Mouse (Mus musculus) lung, postnatal 0 days (tissue): ENCODE measurements around the gene 1700069L16Rik. TPM values are rescaled to one million over a fixed set of nuclear protein-coding genes. Genes with fewer than 3 reads are reported as not detected.

Source experiments
- ATAC-seq: fragments of 200-750 bp; cut with Nextera tagmentation; 2 replicates; pipeline ENCODE4 v1.8.0; 2017; ENCODE audit warnings: moderate library complexity
- DNase-seq: peaks from one replicate; pipeline ENCODE4 v3.0.0-alpha.2; 2016; ENCODE audit warnings: low spot score
- H3K27ac ChIP-seq: fragments of 300-500 bp; sonication (generic); 2 replicates; pipeline ENCODE4 v1.5.1; 2014; ENCODE audit warnings: antibody characterized with exemption, mild to moderate bottlenecking, low read length, mixed read lengths
- H3K27me3 ChIP-seq: fragments of 300-500 bp; sonication (generic); replicated peaks from 2 replicates; pipeline ENCODE4 v1.6.1; 2014; ENCODE audit warnings: low read length, mixed read lengths; ENCODE audit not compliant: insufficient read depth
- H3K36me3 ChIP-seq: fragments of 300-500 bp; sonication (generic); 2 replicates; pipeline ENCODE4 v1.6.1; 2014; ENCODE audit warnings: low read length, mixed read lengths; ENCODE audit not compliant: insufficient read depth
- H3K4me1 ChIP-seq: fragments of 300-500 bp; sonication (generic); 2 replicates; pipeline ENCODE4 v1.6.1; 2014; ENCODE audit warnings: antibody characterized with exemption, low read depth, low read length, mixed read lengths; ENCODE audit not compliant: insufficient read depth
- H3K4me2 ChIP-seq: fragments of 300-500 bp; sonication (generic); replicated peaks from 2 replicates; pipeline ENCODE4 v1.6.1; 2014; ENCODE audit warnings: low read depth, mild to moderate bottlenecking, low read length, moderate library complexity, mixed read lengths
- H3K4me3 ChIP-seq: fragments of 300-500 bp; sonication (generic); 2 replicates; pipeline ENCODE4 v1.5.1; 2014; ENCODE audit warnings: low read depth, low read length
- H3K9ac ChIP-seq: fragments of 300-500 bp; sonication (generic); replicated peaks from 2 replicates; pipeline ENCODE4 v1.6.1; 2014; ENCODE audit warnings: low read depth, mild to moderate bottlenecking
- H3K9me3 ChIP-seq: fragments of 300-500 bp; sonication (generic); 2 replicates; pipeline ENCODE4 v1.6.1; 2016; ENCODE audit warnings: low read length, mixed read lengths
- CTCF ChIP-seq: IDR thresholded peaks from 2 replicates; pipeline ENCODE4 v1.5.1; 2016; ENCODE audit warnings: antibody characterized with exemption, mild to moderate bottlenecking
- EP300 ChIP-seq: IDR thresholded peaks from 2 replicates; pipeline ENCODE4 v1.6.1; 2016; ENCODE audit warnings: antibody characterized with exemption, mild to moderate bottlenecking, control low read depth
- WGBS: fragments of 180-500 bp; shearing (Covaris S2); extraction: QIAGEN DNeasy Blood & Tissue Kit; methylation state at CpG from one replicate; pipeline ENCODE4 v1.1.7; 2014; 5-methylcytosine and 5-hydroxymethylcytosine counted together
- polyA plus RNA-seq: library from polyadenylated mRNA; unstranded; fragments of >200 nt; fragmentation: Nextera tagmentation; extraction: Ambion mirVana; gene quantifications from 2 replicates; pipeline ENCODE4 v1.2.1, GENCODE M21; 2015

Gene 1700069L16Rik
- polyA plus RNA-seq, 1 experiment from 2014 or later, result not detected

GRCm38 (mm10) chr5:113687514-113687913 is 37.1 kb downstream of the 1700069L16Rik start:
- 73% methylated on average over 5 of the region's 5 CpGs for WGBS
- ATAC-seq, result no peak
- no peak overlapping the region for H3K9ac ChIP-seq
- TF ChIP-seq CTCF, result no peak
- no peak for TF ChIP-seq EP300
- H3K36me3 ChIP-seq, result no peaks in the 10 kb centered on the region
- H3K27me3 ChIP-seq, result no peaks in the 10 kb centered on the region
- no peak overlapping the region for H3K4me2 ChIP-seq
- H3K27ac ChIP-seq, result no peak overlapping the region
- H3K9me3 ChIP-seq, result no peaks in the 10 kb centered on the region
- no peak for DNase-seq
- no peaks in the 10 kb centered on the region for H3K4me1 ChIP-seq
- no peak overlapping the region for H3K4me3 ChIP-seq

- Histone ChIP-seq H3K9ac (no peak overlapping the region), H3K27me3 (no peaks in the 10 kb centered on the region), H3K4me3 (no peak overlapping the region), H3K27ac (no peak overlapping the region), H3K4me1 (no peaks in the 10 kb centered on the region), H3K9me3 (no peaks in the 10 kb centered on the region), H3K4me2 (no peak overlapping the region), H3K36me3 (no peaks in the 10 kb centered on the region)
- 62% methylated on average over 5 of the region's 5 CpGs for WGBS
- no peak for ATAC-seq
- TF ChIP-seq EP300, result no peak
- TF ChIP-seq CTCF, result no peak
- DNase-seq, result no peak
Measured at GRCm38 (mm10) chr5:113685471-113685870, 39.1 kb downstream of the 1700069L16Rik start.

- Histone ChIP-seq H3K4me3 (no peak overlapping the region), H3K9ac (no peak overlapping the region), H3K4me2 (no peak overlapping the region), H3K9me3 (no peaks in the 10 kb centered on the region), H3K36me3 (no peaks in the 10 kb centered on the region), H3K27me3 (no peaks in the 10 kb centered on the region), H3K4me1 (no peaks in the 10 kb centered on the region), H3K27ac (no peak overlapping the region)
- TF ChIP-seq CTCF (no peak), EP300 (no peak)
- ATAC-seq, result no peak
- 85% methylated on average over 5 of the region's 5 CpGs for WGBS
- no peak for DNase-seq
Measured at GRCm38 (mm10) chr5:113683246-113683645, 41.3 kb downstream of the 1700069L16Rik start.

- Histone ChIP-seq H3K4me3 (no peak overlapping the region), H3K4me1 (no peaks in the 10 kb centered on the region), H3K9ac (no peak overlapping the region), H3K27ac (no peak overlapping the region), H3K4me2 (no peak overlapping the region), H3K36me3 (no peaks in the 10 kb centered on the region), H3K27me3 (no peaks in the 10 kb centered on the region), H3K9me3 (no peaks in the 10 kb centered on the region)
- no peak for ATAC-seq
- 73% methylated on average over 3 of the region's 3 CpGs for WGBS
- TF ChIP-seq EP300 (no peak), CTCF (no peak)
- DNase-seq, result no peak
Measured at GRCm38 (mm10) chr5:113682472-113682871, 42.1 kb downstream of the 1700069L16Rik start.

- no peak overlapping the region for H3K4me3 ChIP-seq
- H3K4me1 ChIP-seq, result no peaks in the 10 kb centered on the region
- no peak overlapping the region for H3K9ac ChIP-seq
- no peaks in the 10 kb centered on the region for H3K27me3 ChIP-seq
- no peaks in the 10 kb centered on the region for H3K9me3 ChIP-seq
- ATAC-seq, result no peak
- no peaks in the 10 kb centered on the region for H3K36me3 ChIP-seq
- no peak overlapping the region for H3K27ac ChIP-seq
- H3K4me2 ChIP-seq, result no peak overlapping the region
- 70% methylated on average over 14 of the region's 14 CpGs for WGBS
- no peak for TF ChIP-seq EP300
- TF ChIP-seq CTCF, result no peak
- DNase-seq, result no peak
Measured at GRCm38 (mm10) chr5:113681219-113681618, 43.4 kb downstream of the 1700069L16Rik start.

- 85% methylated on average over 4 of the region's 4 CpGs for WGBS
- no peak overlapping the region for H3K4me3 ChIP-seq
- H3K4me2 ChIP-seq, result no peak overlapping the region
- TF ChIP-seq EP300, result no peak
- TF ChIP-seq CTCF, result no peak
- no peak for ATAC-seq
- no peaks in the 10 kb centered on the region for H3K4me1 ChIP-seq
- no peak overlapping the region for H3K27ac ChIP-seq
- H3K9ac ChIP-seq, result no peak overlapping the region
- no peaks in the 10 kb centered on the region for H3K36me3 ChIP-seq
- DNase-seq, result no peak
- no peaks in the 10 kb centered on the region for H3K27me3 ChIP-seq
- no peaks in the 10 kb centered on the region for H3K9me3 ChIP-seq
Measured at GRCm38 (mm10) chr5:113679509-113679908, 45.1 kb downstream of the 1700069L16Rik start.
